Mouse (Mus musculus) erythroid progenitor cell, adult 5-6 weeks (primary cell): ENCODE data around the gene Plagl1. TPM values are rescaled to one million over a fixed set of nuclear protein-coding genes. Genes with fewer than 3 reads are reported as not detected.
"Not testable (repeated sequence)": the region's sequence is repeated elsewhere in the genome, so short reads cannot be mapped to it uniquely, and the experiment has no call there.

Experiments used
- ATAC-seq: replicated peaks from 2 replicates; pipeline ENCODE4 v1.8.0; 2016; ENCODE audit warnings: moderate number of reproducible peaks, mild to moderate bottlenecking, moderate TSS enrichment, inconsistent platforms; ENCODE audit not compliant: poor library complexity, low FRiP score, severe bottlenecking
- total RNA-seq, 2 experiments: library from RNA; stranded (forward) in 1 of 2; stranded (reverse) in 1 of 2; fragments of 150-400 nt in 1 of 2; fragments of 186-747, 209-891 nt in 1 of 2; gene quantifications; 2 replicates each; pipeline versions ENCODE4 v1.2.3 to v1.2.4; 2015 to 2017; ENCODE audit warnings: low replicate concordance in 2 of 2

Plagl1 gene
- total RNA-seq (2015; ENCODE audit: low replicate concordance) (not detected in 2 replicates), total RNA-seq (2017; ENCODE audit: low replicate concordance) (not detected in 2 replicates)

- ATAC-seq, result no peak
Observed at GRCm38 (mm10) chr10:13060021-13060668, at the start of gene Plagl1. Gene Plagl1 (plus strand): TSS chr10:13060504.

DNA sequence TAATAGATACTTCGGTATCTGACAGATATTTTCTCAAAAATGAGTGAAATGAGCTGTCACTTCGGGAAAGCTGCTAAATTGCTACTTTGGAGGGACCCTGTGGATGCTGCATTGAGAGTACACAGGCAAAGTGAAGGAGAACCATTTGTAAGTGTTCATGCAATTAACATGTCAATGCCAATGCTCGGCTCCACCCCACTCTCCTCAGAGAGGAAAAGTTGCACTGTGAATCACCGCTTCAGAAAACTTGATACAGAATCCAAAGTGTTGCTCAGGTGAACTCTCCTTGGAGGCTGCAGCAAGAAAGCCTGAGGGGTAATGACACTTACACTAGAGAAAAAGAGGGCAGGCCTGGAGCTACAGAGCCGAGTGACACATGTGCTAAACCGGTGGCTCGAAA lies 46.3 kb upstream of the Plagl1 start:
- ATAC-seq, result no peak

DNA sequence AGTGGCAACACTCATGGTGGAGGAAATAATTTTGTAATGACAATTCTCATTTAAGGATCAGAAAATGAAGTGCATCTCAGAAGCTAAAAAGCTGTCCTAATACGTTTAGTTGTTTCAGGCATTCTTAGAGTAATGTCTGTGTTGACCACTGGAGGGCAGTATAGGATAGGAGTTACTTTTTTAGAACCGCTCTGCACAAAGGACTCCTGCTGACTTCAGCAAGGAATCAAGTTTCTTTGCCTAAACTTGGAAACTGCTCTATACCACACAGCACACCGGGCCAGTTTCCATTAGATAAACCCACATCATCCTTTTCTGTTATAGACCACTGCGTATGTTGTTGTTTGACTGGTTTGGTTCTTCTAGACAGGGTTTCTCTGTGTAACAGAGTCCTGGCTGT lies 43.7 kb upstream of the Plagl1 start:
- 0 out of 2 replicates have a peak, but pooled peaks have one; percentile 52 for ATAC-seq

- ATAC-seq, result no peak
Observed at GRCm38 (mm10) chr10:13018510-13018909, 41.8 kb upstream of the Plagl1 start.

GRCm38 (mm10) chr10:13019026-13019425 lies 41.3 kb upstream of the Plagl1 start:
- no peak for ATAC-seq

DNA sequence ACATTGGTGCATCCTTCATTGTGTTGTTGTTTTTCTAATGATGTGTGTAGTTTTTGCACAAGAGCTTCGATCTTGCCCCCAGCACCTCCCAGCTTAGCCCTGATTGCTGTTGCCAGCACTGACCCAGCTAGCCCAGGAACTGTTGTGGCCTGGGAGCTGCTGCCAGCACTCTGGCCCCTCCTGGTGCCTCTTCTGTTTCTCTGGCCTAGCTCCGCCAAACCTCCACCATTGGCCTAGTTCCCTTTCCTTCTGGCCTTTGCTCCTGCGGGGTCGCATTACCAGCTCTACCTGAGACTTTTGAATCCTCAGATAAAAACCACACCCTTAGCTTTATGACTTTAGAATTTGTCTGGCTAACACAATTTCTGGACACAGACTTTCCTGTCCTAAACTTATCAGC lies 38.2 kb upstream of the Plagl1 start:
- no peak for ATAC-seq

DNA sequence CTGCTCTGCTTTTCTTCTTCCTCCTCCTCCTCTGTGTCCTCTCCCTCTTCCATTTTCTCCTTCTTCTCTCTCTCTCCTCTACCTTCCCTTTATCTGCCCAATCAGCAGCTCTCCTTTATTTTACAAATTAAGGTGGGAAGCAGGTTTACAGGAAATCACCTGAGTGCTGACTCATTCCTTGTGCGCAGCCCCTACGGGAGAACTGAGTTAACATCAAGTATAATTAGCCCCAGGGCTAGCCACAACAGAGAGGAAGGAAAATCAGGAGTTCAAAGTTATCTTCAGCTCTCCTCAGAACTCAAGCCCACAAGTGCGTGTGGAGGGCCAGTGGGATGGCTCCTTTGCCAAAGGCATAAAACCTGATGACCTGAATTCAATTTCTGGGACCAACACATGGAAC lies 36.3 kb upstream of the Plagl1 start:
- ATAC-seq, result not testable (repeated sequence)

DNA sequence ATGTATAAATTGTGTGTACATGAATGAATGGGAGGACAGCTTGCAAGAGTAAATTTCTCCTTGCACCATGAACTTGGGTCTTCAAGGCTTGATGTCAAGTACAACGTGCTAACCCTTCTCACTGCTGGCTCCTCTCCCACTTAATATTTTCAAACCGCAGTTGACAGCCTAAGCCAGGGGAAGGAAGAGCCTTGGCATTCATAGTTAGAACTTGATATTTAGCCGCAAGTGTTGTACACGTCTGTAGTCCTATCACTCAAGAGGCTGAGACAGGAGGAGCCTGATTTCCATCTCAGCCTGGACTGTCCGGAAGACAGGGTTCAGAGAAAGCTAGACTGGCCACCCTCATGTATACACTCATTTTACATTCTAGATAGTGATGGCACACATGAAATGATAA lies 32.6 kb upstream of the Plagl1 start:
- no peak for ATAC-seq

- no peak for ATAC-seq
Observed at GRCm38 (mm10) chr10:13028215-13028614, 32.1 kb upstream of the Plagl1 start.

- ATAC-seq, result no peak
Observed at GRCm38 (mm10) chr10:13029416-13029815, 30.9 kb upstream of the Plagl1 start.

GRCm38 (mm10) chr10:13035270-13035669 lies 25.0 kb upstream of the Plagl1 start:
- ATAC-seq, result no peak

DNA sequence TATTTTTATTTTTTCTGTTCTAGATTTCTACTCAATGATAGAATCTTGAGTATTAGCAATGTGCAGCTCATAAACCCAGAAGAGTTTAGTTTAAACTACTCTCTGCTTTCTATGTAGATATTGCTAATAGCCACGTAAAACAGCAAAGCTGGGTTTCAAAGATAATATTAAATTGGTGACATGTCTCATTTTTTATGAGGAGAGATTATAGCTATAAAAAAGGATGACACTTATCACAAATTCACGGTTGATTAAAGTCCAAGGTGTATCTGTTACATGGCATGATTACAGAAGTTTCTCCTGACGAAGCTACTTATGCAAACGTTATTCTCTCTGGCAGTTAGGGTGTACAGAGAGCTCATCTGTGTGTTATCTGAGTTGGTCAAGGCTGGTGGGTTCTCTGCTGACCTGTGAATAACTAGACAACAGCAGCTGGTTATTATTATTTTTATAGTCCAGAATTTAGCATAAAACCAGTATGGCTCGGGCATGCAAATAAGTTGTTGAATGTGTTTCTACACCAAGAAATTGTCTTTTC lies 20.6 kb upstream of the Plagl1 start:
- ATAC-seq, result no peak

DNA sequence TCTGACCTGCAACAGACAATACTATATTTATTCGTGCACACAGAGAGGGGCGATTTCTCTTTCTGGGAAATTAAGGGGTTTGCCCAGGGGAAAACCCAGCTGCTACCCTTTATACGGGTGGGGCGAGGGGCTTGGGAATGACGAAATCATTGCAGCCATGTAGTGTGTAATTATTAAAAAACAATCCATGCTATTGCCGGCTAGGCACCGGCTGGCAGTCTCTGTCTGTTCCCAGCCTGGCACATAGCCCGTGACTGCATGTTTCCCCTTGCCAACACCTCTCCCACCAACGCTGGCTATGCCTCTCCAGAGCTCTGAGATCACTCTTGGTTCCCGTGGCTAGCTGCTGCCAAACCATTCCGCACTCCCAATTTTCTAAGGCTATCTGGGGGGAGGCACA lies 15.6 kb upstream of the Plagl1 start:
- ATAC-seq, result no peak

- ATAC-seq, result no peak
Observed at GRCm38 (mm10) chr10:13047816-13048215, 12.5 kb upstream of the Plagl1 start.

GRCm38 (mm10) chr10:13056863-13057381 lies 3.4 kb upstream of the Plagl1 start:
- ATAC-seq, result no peak

DNA sequence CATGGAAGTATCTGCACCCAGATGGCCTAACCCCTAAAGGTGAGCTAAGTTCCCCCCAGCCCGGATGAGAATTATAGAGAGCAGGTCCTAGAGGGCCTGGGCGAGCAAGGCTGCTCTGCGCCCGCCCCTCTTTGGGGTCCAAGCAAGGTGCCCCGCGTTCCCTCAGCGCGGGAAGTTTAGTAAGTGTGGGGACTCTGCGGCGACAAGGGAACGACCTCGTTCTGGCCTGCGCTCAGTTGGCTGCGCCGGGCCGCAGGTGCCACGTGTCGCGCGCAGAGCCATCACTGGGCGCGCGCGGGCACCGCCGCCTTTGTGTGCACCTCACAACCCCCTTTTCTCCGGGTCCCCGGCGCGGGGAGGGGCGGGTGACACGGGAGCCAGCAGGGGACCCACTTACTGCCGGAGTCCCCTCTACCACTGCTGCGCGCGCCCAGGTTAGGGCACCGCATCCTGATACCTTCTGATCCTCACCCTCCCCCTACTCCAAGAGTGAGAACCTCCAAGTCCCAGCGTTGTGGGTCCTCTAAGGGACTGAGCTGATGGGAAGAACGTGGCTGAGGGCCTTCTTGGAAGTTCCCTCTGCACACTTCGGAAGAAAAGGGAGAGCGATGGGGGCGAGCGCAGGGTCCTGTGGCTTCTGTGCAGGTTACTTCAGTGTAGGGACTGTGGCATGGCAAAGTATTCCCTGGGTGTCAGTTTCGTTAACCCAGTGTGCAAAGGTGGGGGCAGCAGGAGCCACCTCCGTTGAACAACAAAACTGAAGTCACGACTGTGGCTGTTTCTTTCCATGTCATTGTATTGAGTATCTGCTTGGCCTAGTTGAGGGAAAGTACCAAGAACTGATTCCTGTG lies 742 bp downstream of the Plagl1 start:
- no peak for ATAC-seq

GRCm38 (mm10) chr10:13062373-13062772 lies 2.1 kb downstream of the Plagl1 start:
- ATAC-seq, result no peak

DNA sequence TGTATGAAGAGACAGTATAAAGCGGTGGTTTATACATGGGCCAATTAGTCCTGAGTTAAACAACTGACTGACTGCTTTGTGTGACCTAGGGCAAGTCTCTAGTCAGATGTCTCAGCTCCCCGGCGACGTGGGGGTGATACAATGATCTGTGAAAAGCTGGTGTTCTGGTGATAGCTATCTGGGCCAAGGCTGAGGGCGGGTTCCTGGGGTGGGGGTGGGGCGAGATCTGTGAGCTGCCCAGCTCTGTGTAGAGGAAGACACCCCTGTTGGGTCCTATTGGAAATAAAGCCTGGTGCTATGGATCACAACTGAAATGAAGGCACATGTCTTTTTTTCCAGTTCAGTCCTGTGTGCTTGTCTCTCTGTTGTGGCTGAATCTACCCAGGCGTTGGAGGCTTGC lies 3.2 kb downstream of the Plagl1 start:
- ATAC-seq, result no peak

DNA sequence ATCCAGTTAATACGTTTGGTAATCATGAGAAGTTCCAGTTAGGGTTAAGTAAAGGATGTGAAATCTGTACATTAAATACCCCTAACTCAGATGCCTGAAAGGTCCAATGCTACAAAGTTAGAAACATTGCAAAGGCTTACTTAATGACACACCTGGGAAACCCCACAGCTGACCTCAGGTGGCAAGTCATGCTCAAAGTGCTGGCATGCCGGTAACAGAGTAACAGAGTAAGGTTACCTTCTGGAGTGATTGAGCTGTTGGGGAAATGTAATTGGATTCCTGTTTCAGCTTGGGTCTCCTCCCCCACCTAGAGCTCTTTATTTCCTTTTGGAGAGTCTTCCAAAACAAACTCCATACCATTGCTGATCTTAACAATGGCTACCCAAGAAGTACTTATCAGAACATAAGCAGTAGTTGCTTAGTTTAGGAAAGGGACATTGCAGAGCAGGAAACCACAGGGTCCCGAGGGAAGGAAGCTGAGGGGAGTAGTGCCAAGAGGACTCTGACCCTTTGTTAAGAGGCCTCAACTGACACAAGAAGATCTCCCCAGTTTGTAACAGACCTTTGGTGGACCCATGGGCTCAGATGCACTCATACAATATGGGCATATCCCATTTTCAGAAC lies 4.9 kb downstream of the Plagl1 start:
- no peak for ATAC-seq

- ATAC-seq, result no peak
Observed at GRCm38 (mm10) chr10:13071031-13071430, 10.7 kb downstream of the Plagl1 start.
